Comparison of ENCODE assay signal across 8 mouse cellular contexts in the genomic region with DNA sequence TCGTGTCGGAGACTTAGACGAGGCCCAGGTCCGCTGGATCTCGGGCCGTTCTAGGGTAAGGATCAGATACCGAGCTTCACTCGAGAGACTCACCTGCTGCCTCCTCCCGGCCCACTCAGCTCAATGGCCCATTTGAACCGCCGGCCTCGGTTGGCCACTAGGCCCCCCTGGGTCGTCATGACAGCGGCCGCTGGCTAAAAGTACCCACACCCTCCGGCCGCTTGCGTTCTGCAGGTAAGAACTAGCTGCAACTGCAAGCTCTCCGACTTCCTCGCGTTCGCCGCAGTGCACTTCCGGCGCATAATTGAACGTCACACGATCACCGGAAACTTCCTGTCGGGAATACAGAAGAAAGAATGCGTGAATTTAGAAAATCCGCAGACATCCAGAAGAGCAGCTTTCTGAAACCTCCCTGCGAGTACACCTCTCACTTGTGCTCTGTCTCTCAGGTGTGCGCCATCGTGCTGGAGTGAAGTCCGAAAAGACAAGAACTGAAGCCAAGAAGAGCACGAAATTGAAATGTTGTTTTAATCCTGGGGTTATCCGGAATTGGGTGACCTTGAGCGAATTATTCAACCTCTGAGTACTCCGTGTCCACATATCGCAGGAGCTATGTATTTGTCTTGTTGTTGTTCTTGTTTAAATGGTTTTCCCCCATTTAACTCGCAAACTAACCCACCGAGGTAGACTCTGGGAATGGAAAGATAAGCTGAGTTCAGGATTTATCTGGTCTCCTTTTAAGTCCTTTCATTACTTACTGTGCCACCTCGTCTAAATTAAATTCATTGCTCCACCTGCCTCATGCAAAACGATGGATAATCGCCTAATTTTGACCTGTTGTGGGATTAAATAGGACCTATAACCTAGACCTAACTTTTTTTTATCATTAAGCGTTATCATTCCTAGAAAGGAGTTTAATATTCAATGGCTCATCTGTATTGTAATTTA. TPM values are rescaled to one million over a fixed set of nuclear protein-coding genes. Genes with fewer than 3 reads are reported as not detected.
DNase-seq lines count a peak whose midpoint lies in the region; ATAC-seq lines count a peak whose summit lies in the region.

A gene (minus strand): TSS at position 302 of the 948 bp plus-strand sequence.

- DNase-seq in Muller cell, postnatal 12 days (ENCODE audit: inconsistent ontology term), result peak; percentile 81
- peak; percentile 91 for DNase-seq in cerebellum, adult 9-11 months
- DNase-seq in frontal cortex, postnatal 10 days (ENCODE audit: low spot score in 2 of 2), result peak; percentile 81 to 89
- peak; percentile 90 to 95 for DNase-seq in layer of hippocampus, postnatal 14 days (ENCODE audit: low spot score in 2 of 2)
- peak; percentile 92 for DNase-seq in lung, postnatal 14 days
- DNase-seq in retina, adult 2 months (ENCODE audit: low read depth, low spot score), result peak; percentile 80
- peak; percentile 85 to 87 for DNase-seq in thymus, postnatal 36 days

- peak within 1 kb of the TSS; percentile 70 for H3K9ac ChIP-seq in hindbrain, embryonic 12.5 days

- 2% methylated on average over 46 of the region's 46 CpGs for WGBS in hindbrain, embryonic 12.5 days

- H3K4me1 ChIP-seq in hindbrain, embryonic 12.5 days, result peaks cover 15% of the 10 kb centered on the region

- H3K27ac ChIP-seq in hindbrain, embryonic 12.5 days, result peak within 1 kb of the TSS; percentile 87

- H3K4me3 ChIP-seq in hindbrain, embryonic 12.5 days, result peak within 1 kb of the TSS; percentile 68

- ATAC-seq in hindbrain, embryonic 12.5 days (ENCODE audit: low FRiP score), result peak; percentile 91

- H3K27me3 ChIP-seq in hindbrain, embryonic 12.5 days, result no peaks in the 10 kb centered on the region

- peak within 1 kb of the TSS; percentile 90 for H3K4me2 ChIP-seq in hindbrain, embryonic 12.5 days (replicated peaks)

- H3K9me3 ChIP-seq in hindbrain, embryonic 12.5 days (replicated peaks), result no peaks in the 10 kb centered on the region

- peaks cover 13% of the 10 kb centered on the region; the same call in 1 of the 2 replicates for H3K36me3 ChIP-seq in hindbrain, embryonic 12.5 days

RNA-seq across cellular contexts. Expression of the gene that starts here (rescaled TPM):
- 109 and 113 TPM in 2 replicates for polyA plus RNA-seq in hindbrain, embryonic 12.5 days (2016; fragmentation: Nextera tagmentation; extraction: Ambion mirVana)
- total RNA-seq in layer of hippocampus, postnatal 14 days (2021), result 100 to 1,000 TPM; 160 to 166 TPM

Comparison
In these comparisons a context has a peak if more than half of its experiments do, and no peak if none do; other contexts are left out.
1. Peak in every context shown above with its lines: DNase-seq, ATAC-seq, H3K4me3 ChIP-seq and H3K27ac ChIP-seq.